Mouse (Mus musculus) CD4-positive, CD25-positive, alpha-beta regulatory T cell, adult 4 months (primary cell): ENCODE measurements around the gene Kif2a. TPM values are rescaled to one million over a fixed set of nuclear protein-coding genes. Genes with fewer than 3 reads are reported as not detected.

Source experiments
- ATAC-seq: one replicate; pipeline ENCODE4 v1.8.0; 2017
- polyA plus RNA-seq, 2 experiments: library from polyadenylated mRNA; unstranded; fragments of 100-300 nt; shearing (Covaris generic); gene quantifications; one replicate each; pipeline ENCODE4 v1.2.1; 2017

Kif2a gene
- polyA plus RNA-seq, 2 experiments from 2014 or later = 11.0 to 15.2 TPM

DNA sequence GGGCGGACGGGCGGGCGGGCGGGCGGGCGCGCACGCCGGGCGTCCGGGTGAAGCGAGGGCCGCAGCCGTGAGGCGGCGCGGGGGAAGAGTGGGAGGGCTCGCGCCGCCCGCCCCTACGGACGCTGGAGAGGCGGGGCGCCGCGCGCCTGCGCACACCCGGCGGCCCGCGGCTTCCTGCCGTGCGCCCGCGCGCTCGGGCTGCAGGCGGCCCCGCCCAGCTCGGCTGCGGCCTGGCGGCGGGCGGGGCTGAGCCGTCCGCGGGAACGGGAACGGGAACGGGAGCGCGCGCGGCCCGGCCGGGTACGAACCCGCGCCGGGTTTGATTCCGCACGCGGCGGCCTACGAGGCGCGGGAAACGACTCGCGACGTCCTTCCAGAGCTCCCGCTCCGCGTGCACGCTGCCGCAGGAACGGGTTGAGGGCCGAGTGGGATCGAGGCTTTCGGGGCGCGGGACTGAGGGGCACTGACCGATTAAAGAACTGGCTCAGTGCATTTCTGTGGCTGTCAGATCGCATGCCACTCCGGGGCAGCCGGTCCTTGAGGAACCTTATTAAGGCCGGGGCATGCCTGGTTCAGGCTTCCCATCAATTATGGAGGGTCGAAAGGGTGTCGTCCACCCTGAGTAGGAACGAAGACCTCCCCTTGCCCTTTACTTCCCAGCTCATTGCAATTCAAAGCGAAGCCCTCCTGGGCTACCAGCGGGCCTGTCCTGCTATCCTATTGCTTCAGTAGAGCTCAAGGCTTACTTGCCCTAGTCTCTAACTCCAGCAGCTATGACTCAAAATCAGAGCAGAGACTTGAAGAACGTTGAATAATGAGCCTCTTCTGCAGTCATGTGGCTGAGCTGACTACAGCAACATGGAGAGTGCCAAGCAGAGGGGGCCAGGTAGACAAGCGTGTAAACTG is 593 bp upstream of the Kif2a start:
- peak; percentile 76 for ATAC-seq

GRCm38 (mm10) chr13:107019443-107019842 is 2.5 kb downstream of the Kif2a start:
- ATAC-seq = no peak

- no peak for ATAC-seq
Measured at GRCm38 (mm10) chr13:107013926-107014325, 8.0 kb downstream of the Kif2a start.

- no peak for ATAC-seq
Measured at GRCm38 (mm10) chr13:107011618-107012017, 10.3 kb downstream of the Kif2a start.

DNA sequence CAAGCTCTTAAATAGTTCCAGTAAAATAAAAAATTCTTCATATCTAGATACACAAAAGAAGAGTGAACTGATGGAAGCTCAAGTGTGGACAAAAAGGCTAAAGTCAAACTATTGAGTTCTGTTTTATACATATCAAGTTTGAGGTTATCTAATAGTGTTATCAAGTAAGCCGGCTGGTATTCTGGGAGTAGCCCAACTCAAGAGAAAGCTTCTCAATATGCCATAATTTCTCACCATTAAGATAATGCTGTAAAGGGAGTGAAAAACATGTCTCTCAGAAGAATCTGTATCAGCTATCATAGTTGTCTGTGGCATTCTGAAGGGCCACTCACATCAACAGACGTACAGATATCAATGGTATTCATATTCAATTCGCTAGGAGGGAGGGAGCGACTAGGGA is 13.8 kb downstream of the Kif2a start:
- no peak for ATAC-seq

DNA sequence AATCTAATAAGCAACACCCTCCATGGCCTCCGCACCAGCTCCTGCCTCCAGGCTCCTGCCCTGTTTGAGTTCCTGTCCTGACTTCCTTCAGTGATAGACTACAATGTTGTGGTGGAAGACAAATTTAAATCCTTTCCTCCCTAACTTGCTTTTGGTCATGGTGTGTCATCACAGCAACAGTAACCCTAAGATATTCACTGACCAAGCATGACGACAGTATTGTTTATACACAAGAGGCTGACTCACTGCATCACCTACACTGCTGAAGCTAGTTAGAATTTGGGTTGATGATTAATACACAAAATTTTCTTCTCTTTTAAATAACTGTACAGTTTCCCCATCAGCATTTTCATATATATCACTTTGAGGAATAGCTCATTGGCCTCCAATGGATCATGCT is 18.7 kb downstream of the Kif2a start:
- no peak for ATAC-seq

- peak; percentile 89 for ATAC-seq
Measured at GRCm38 (mm10) chr13:106998671-106999070, 23.3 kb downstream of the Kif2a start.

DNA sequence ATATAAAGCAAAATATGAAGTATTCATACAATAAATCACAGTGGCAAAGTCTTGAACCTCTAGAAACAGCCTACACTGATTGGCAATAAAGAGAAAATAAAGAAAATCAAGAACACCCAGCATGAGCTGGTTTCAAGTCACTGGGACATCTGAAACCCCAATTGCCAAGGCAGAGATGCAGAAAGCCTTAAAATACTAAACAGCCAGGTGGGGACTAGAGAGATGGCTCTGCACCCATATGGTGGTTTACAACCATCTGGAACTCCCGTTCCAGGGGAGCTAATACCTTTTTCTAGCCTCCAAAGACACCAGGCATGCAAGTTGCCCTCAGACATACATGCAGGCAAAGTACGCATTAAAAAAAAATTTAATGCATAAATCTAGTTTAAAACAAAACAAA is 23.9 kb downstream of the Kif2a start:
- ATAC-seq = no peak

GRCm38 (mm10) chr13:106997557-106997956 is 24.4 kb downstream of the Kif2a start:
- ATAC-seq = peak; percentile 42

GRCm38 (mm10) chr13:106996891-106997290 is 25.0 kb downstream of the Kif2a start:
- no peak for ATAC-seq

DNA sequence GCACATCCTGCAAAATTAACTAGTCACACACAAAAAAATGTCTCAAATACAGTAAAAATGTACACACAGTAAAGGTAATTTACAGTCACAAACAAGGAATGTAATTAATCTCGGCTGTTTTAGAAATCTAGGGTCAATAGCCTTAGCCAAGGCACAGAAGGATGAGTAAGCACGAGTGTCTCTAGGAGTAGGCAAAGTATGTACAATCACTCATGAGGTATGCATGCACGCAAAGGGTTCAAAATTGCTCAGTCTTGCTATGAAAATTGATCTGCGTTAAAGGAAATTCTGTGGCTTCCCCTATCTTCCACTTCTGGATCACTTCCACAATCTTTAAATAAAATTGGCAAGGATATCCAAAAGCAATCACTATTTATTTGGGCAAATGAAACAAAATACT is 60.4 kb downstream of the Kif2a start:
- ATAC-seq = no peak

- no peak for ATAC-seq
Measured at GRCm38 (mm10) chr13:106960557-106960956, 61.4 kb downstream of the Kif2a start.

GRCm38 (mm10) chr13:106958286-106958685 is 63.6 kb downstream of the Kif2a start:
- no peak for ATAC-seq

- peak; percentile 45 for ATAC-seq
Measured at GRCm38 (mm10) chr13:106957554-106957953, 64.4 kb downstream of the Kif2a start.

DNA sequence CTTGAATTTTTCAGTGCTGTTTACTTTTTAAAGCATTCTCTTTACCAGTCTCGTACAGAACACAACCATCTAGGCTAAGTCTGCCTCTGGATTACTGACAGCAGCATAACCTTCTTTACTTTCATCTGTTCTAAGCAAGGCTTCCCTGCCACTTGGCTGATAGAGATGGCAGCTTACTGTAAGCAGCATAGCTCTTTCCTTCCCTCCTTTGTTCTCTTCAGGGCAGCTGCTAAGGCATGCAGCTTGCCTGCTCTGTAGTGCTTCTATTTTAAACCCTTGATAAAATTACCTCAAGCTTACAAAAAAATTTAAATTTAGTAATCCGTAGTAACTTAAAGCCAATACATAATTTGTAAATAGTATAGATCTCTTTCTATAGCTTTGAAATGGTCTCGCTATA is 67.0 kb downstream of the Kif2a start:
- no peak for ATAC-seq

GRCm38 (mm10) chr13:106947583-106947982 is 74.3 kb downstream of the Kif2a start:
- no peak for ATAC-seq

- ATAC-seq = peak; percentile 99
Measured at GRCm38 (mm10) chr13:106946594-106947540, 75.1 kb downstream of the Kif2a start, which contains the start of gene Dimt1. Gene Dimt1 (plus strand): TSS chr13:106947127.

DNA sequence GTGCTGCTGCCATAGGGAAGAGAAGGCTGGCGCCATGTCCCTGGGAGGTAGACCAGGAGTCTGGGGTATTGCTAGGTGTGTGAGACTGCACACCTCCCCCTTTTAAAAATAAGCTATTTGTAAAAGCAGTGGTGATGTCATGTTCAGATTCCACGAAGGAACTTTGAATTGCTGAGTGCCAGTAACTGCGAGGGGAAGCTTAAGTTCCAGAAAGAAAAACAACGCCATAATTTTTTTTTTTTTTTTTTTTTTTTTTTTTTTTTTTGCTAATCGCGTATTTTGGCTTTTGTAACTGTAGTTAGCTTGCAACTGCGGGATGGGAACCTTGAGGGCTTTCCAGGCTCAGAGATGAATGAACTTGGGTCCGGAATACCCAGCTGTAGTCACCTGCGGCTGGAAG is 76.4 kb downstream of the Kif2a start:
- no peak for ATAC-seq

GRCm38 (mm10) chr13:106942721-106943120 is 79.2 kb downstream of the Kif2a start:
- no peak for ATAC-seq

DNA sequence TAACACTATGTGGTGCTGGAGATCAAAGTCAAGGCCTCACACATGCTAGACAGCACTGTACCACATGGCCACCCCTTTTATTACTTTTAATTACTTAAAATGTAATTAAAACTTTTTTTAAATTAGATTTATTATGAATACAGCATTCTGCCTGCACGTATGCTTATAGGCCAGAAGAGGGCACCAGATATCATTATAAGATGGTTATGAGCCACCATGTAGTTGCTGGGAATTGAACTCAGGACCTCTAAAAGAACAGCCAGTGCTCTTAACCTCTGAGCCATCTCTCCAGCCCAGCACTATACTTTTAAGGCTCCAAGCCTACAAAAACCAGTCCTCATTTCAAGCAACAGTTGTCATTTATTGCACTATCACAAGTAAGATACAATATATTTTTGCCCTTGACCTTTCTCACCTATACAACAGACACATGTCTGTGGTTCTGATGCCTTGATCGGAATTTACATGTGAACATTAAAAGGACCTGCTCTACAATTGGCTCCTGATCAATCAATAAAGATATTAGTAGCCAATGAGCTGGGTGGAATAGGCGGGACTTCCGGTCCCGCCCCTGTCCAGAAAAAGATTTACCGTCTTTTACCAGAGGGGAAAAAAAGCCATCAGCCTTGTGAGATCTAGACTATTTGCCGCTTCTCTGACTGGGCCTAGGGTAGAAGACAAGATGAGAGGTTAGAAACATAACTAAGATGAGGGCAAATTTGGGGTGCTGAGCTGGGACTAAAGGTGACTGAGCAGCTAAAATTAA is 80.5 kb downstream of the Kif2a start:
- no peak for ATAC-seq

DNA sequence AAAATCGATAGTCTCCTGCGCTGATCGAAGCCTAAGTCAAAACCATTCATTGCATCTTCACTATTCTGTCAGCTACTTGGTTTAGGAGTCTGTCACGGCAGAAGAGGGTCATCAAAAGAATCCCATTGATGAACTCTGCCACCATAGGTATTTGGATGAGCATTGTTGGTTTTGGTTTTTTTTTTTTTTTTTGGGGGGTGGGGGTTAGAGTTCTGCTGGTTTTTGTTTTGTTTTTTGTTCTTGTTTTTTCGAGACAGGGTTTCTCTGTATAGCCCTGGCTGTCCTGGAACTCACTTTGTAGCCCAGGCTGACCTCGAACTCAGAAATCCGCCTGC is 84.8 kb downstream of the Kif2a start:
- ATAC-seq = no peak

DNA sequence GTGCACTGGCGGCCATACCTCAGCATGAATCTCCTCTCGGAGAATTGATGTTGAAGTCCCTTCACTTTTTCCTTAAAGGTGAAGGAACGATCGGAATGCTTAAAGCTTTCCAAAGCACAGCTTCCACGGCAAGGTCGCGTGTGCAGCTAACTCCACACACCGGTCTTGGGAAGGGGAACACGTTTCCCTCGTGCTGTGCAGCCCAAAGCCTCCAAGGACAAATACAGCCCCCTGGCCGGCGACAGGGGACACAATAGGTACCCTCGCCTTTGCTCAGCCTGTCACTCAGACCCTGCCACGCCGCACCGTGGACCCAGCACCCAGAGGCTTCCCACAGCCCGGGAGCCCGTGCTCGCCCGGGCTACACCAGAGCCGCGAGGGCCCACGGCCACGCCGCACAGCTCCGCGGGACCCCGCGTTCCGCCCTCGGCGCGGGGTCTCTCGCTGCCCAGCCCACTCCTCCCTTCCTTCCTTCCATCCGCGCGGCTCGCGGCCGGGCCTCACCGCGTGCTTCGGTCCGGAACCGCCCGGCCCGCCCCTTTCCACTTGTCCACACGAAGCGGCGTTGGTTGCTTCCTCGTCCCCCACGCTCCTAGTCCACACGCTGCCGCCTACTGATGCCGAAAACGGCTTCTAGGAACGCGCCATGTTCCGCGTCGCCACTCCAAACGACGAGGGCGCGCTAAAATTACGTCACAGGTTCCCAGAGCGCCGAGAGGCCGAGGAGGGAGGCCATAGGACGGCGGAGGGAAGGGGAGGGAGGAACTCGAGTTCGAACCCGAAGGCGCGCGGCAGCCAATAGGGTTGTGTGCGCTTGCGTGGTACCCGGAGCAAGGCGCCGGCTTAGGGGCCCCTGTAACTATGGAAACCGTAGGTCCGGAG is 85.4 kb downstream of the Kif2a start, which contains the start of gene Ipo11:
TSS of gene Ipo11 (minus strand) at position 703 of the 882 bp plus-strand sequence.
- ATAC-seq = peak; percentile 96
